Mouse (Mus musculus) lung, adult 2 months (tissue): ENCODE measurements around the gene Fbxl7.

Experiments used
- CTCF ChIP-seq: fragments of 200-500 bp; IDR thresholded peaks from 2 replicates; pipeline ENCODE4 v1.5.1; 2011; ENCODE audit warnings: mild to moderate bottlenecking, low read length, control low read depth; ENCODE audit not compliant: insufficient read depth
- POLR2A ChIP-seq: fragments of 200-500 bp; IDR thresholded peaks from 2 replicates; pipeline ENCODE4 v1.6.1; 2011; ENCODE audit warnings: low read depth, mild to moderate bottlenecking, control low read depth, low read length, borderline replicate concordance; ENCODE audit errors: extremely low read depth

DNA sequence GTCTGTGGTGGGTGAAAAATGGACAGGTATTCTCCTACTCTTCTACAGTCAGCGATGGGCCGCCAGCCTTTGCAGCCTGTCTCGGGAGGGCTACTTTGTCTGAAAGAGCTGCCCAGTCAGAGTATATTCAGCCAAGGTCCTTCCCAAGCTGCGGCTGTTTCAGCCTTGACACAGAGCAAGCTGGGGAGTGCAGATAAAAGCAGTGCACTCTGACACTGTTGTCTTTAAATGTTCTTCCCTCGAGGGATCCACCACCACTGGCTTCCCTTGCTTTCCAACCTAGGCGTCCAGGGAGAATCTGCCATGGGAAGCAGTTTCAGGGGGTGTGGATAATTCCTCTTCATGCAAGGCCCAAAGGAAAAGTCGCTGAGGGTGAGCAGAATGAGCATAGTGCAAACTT, 177.4 kb downstream of the Fbxl7 start:
- TF ChIP-seq POLR2A (no peak), CTCF (no peak)
